Mouse (Mus musculus): ENCODE results near the gene Cmtm7.
"Not testable (repeated sequence)": the region's sequence is repeated elsewhere in the genome, so short reads cannot be mapped to it uniquely, and the experiment has no call there.

The Cmtm7 gene

DNA sequence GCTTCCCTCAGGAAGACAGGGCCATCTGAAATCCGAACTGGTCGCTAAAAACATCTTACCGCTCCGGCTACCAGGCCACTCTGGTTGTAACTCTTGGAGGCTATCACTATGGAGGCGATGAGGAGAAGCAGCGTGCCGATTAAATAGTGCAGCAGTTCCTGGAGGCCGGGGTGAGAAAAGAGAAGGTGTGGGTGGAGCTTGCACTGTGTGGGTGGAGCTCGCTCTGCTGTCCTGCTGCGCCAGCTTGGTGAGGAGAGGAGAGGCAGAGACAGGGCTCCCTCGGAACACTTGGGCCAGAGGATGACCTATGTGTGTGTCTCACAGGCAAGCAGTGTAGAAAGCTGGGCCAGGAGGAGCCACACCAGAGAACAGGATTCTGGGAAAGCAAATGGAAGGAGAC is 19.8 kb downstream of the Cmtm7 start:
- DNase-seq, result no peak

DNA sequence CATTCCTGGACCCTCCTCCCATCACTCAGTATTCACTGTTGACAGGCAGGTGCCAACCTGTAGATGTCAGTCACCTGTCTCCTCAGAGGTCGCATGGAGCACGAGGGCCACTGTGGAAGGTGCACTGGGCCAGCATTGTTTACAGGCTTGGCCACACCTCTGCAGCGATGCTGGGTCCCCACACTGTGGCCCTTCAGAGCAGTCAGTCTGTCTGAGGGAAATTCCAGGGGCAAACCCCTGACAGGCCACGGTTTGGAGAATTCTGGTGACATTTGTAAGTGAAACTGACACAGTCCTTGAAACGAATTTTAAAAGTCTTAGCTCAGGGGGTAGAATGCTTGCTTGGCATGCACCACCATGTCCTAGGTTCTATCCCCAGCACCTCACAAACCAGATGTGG is 21.3 kb downstream of the Cmtm7 start:
- peak; percentile 31 to 51 for DNase-seq

- no peak for DNase-seq
Observed at GRCm38 (mm10) chr9:114759886-114760285, 21.8 kb downstream of the Cmtm7 start.

GRCm38 (mm10) chr9:114758801-114759200 is 22.9 kb downstream of the Cmtm7 start:
- no peak for DNase-seq

- no peak for DNase-seq
Observed at GRCm38 (mm10) chr9:114758272-114758671, 23.4 kb downstream of the Cmtm7 start.

DNA sequence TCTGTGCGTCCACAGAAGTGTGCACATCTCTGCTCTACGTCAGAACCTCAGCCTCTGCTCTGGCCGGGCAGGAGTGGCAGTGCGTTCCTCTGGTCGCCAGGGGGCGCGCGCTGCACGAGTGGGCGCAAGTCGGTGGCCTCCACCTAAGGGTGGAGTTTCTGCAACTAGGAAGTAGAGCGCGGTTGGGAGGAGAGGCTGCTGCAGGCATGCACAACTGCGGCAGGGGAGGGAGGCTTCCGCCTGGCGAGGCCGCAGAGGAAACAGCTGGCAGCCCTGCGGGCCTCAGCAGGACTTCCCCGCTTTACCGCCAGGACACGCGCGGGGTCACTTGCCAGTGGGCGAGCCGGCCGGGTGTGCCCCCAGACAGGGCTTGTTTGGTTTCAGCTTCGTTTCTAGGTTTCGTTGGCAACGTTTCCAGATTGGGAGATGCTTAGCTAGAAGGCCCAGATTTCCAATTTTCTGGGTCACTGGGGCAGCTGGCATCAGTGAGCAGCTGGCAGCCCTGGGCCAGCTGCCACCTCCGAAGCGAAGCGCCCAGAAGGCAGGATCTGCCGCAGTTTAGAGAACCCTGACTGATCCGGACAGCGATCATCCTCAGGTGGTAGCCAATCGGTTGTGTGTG is 28.7 kb downstream of the Cmtm7 start:
- peak; percentile 98 to 99 for DNase-seq

- peak in 1 of 2 experiments; percentile 76 for DNase-seq
Observed at GRCm38 (mm10) chr9:114752311-114752710, 29.3 kb downstream of the Cmtm7 start.

- no peak for DNase-seq
Observed at GRCm38 (mm10) chr9:114751582-114751981, 30.1 kb downstream of the Cmtm7 start.

GRCm38 (mm10) chr9:114747466-114747865 is 34.2 kb downstream of the Cmtm7 start:
- no peak for DNase-seq

DNA sequence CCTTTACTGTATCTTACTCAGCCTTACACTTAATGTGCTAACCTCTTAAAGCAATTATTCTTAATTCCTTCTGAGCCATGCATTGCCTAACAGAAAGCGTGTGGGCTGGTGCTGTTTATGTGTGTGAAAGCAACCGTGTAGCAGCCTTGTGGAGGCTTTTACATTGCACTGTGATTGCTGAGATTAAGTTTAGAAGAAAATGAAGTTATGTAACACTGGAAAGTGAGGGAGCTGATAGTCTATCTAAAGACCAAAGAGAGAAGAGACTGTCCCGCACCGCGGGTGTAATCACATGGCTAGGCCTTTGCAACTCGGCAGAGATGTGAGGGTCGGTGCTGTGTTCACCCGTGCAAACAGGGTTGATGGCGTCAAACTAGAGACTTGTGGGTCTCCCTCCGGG is 34.6 kb downstream of the Cmtm7 start:
- DNase-seq, result no peak

GRCm38 (mm10) chr9:114745654-114746053 is 36.0 kb downstream of the Cmtm7 start:
- DNase-seq, result no peak

- no peak for DNase-seq
Observed at GRCm38 (mm10) chr9:114745163-114745562, 36.5 kb downstream of the Cmtm7 start.

DNA sequence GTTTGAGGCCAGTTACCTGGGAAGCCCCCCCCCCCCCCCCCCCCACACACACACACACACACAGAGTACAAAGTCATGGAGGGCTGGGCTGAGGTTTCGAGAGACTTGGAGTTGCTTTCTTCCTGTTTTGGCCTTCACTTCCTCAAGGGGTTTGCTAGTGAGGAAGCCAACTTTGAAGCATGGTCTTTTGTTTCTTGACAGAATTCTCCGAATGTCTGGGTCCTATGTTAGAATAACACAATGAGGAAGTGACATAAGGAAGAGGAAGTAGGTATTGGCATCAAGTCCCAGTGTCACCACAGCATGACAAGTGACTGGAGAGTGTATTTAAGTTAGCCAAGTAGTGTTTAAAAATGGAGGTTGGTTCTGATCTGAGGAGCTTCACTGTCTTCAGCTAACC is 38.9 kb downstream of the Cmtm7 start:
- peak; percentile 56 to 63 for DNase-seq

DNA sequence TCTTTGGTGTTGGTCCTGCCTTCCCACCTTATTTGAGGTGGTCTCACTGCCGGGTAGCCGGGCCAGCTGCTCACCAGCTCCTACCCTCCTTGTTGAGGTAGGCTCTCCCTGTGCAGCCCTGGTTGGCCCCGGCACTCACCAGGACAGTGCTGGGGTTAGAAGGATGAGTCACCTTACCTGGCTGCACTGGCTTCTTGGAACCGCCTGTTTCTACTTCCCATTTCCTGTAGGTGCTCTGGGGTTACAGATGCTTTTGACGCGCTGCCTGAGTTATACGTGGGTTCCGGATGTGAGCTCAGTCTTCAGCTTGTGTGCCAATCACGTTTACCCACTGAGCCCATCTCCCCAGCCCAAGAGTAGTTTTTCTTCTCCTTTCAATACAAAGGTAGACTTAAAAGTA is 41.3 kb downstream of the Cmtm7 start:
- DNase-seq, result no peak

DNA sequence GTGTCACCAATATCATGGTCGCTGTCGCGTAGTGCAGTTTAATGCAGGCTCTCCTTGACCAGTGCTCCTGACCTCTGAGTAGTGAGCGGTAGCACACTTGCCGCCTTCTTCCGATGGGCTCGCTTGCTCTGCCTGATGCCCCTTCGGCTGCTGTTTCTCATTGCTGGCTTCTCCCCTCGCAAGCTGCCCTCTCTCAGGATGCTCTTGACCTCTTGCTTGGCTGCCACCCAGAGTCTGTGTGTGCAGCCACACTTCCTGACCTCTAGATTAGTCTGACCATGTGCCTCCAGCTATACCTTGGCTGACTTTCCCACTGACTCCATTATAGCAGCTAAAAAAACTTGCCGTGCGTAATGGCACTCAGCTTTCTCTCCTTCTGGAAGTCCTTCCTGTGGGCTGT is 45.2 kb downstream of the Cmtm7 start:
- DNase-seq, result no peak

GRCm38 (mm10) chr9:114733238-114733637 is 48.4 kb downstream of the Cmtm7 start:
- no peak for DNase-seq

GRCm38 (mm10) chr9:114731871-114732682 is 49.6 kb downstream of the Cmtm7 start:
- peak; percentile 66 to 68 for DNase-seq

- peak; percentile 100 for DNase-seq
Observed at GRCm38 (mm10) chr9:114731011-114731755, 50.5 kb downstream of the Cmtm7 start, which contains the start of gene Cmtm6. Gene Cmtm6, plus strand, starts transcription at chr9:114731116.

DNA sequence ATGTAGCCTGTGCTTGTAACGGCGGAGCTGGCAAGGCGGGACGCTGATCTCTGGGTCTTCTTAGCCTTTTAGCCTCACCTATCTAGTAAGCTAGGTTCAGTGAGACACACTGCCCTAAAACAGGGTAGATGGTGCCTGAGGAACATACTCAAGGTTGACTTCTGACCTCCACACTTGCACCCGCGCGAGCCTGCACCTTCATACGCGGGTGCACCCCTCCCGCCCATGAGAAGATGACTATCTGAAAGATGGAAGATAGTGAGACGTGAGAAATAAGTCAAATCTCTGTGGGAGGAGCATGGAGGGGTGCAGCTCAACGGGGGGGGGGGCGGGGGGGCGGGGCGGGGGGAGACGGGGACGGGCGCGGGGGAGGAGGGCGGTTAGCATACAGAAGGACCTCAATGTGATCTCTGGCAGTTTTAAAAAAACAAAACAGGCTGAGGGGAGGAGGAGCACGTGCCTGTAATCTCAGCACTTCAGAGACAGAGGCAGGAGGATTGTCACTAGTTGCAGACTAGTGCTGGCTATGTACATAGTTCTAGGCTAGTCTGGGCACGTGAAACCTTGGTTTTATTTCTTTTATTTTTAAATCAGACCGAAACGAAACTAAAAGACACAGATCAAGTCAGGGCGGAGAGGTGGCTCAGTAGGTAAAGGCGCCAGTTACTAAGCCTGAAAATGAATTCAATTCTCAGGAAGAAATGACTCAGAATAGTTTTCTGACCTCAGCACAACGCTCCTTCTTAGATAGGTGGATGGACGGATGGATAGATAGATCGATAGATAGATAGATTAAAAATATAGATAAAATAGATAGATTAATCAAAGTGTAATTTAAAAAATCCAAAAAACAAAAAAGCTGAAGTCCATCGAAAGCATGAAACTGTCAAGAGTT is 51.5 kb downstream of the Cmtm7 start:
- peak; percentile 53 to 57 for DNase-seq

- DNase-seq, result not testable (repeated sequence)
Observed at GRCm38 (mm10) chr9:114728432-114728831, 53.2 kb downstream of the Cmtm7 start.

- DNase-seq, result peak in 1 of 2 experiments; percentile 25
Observed at GRCm38 (mm10) chr9:114727315-114727714, 54.3 kb downstream of the Cmtm7 start.

GRCm38 (mm10) chr9:114716677-114717331 is 64.9 kb downstream of the Cmtm7 start:
- no peak for DNase-seq

Measured in B cell, adult 2 months (primary cell).